Mouse (Mus musculus) kidney, postnatal 0 days (tissue): ENCODE data around the gene B3galt4. TPM values are rescaled to one million over a fixed set of nuclear protein-coding genes. Genes with fewer than 3 reads are reported as not detected.
A peak's percentile ranks its signal among the peaks of the same experiment; 100 is the strongest.

Experiments
- ATAC-seq: fragments of 200-750 bp; cut with Nextera tagmentation; replicated peaks from 2 replicates; pipeline ENCODE4 v1.8.0; 2017; ENCODE audit warnings: low read depth, moderate number of reproducible peaks, moderate TSS enrichment, moderate library complexity; ENCODE audit not compliant: low FRiP score
- DNase-seq: peaks from one replicate; pipeline ENCODE4 v3.0.0-alpha.2; 2016; ENCODE audit warnings: low spot score
- H3K27ac ChIP-seq: fragments of 300-500 bp; sonication (generic); 2 replicates; pipeline ENCODE4 v1.5.1; 2014; ENCODE audit warnings: mild to moderate bottlenecking
- H3K27me3 ChIP-seq: fragments of 300-500 bp; sonication (generic); 2 replicates; pipeline ENCODE4 v1.6.1; 2014; ENCODE audit warnings: low read length, mixed read lengths; ENCODE audit not compliant: insufficient read depth
- H3K36me3 ChIP-seq: fragments of 300-500 bp; sonication (generic); 2 replicates; pipeline ENCODE4 v1.6.1; 2014; ENCODE audit warnings: low read length, mixed read lengths; ENCODE audit not compliant: insufficient read depth
- H3K4me1 ChIP-seq: fragments of 300-500 bp; sonication (generic); replicated peaks from 2 replicates; pipeline ENCODE4 v1.6.1; 2014; ENCODE audit warnings: antibody characterized with exemption, low read length, mixed read lengths; ENCODE audit not compliant: insufficient read depth
- H3K4me2 ChIP-seq: fragments of 300-500 bp; sonication (generic); 2 replicates; pipeline ENCODE4 v1.6.1; 2014; ENCODE audit warnings: mild to moderate bottlenecking, low read length, moderate library complexity, mixed read lengths
- H3K4me3 ChIP-seq: fragments of 300-500 bp; sonication (generic); replicated peaks from 2 replicates; pipeline ENCODE4 v1.5.1; 2014; ENCODE audit warnings: low read depth, low read length
- H3K9ac ChIP-seq: fragments of 300-500 bp; sonication (generic); 2 replicates; pipeline ENCODE4 v1.6.1; 2014; ENCODE audit warnings: low read depth, low read length
- H3K9me3 ChIP-seq: fragments of 300-500 bp; sonication (generic); replicated peaks from 2 replicates; pipeline ENCODE4 v1.6.1; 2016; ENCODE audit warnings: low read length, inconsistent platforms, mixed read lengths
- CTCF ChIP-seq: IDR thresholded peaks from 2 replicates; pipeline ENCODE4 v1.5.1; 2016; ENCODE audit warnings: antibody characterized with exemption, low read depth, mild to moderate bottlenecking, moderate library complexity
- WGBS: fragments of 180-500 bp; shearing (Covaris S2); extraction: QIAGEN DNeasy Blood & Tissue Kit; methylation state at CpG from one replicate; pipeline ENCODE4 v1.1.7; 2014; 5-methylcytosine and 5-hydroxymethylcytosine counted together
- polyA plus RNA-seq: library from polyadenylated mRNA; unstranded; fragments of >200 nt; fragmentation: Nextera tagmentation; extraction: Ambion mirVana; gene quantifications from 2 replicates; pipeline ENCODE4 v1.2.1, GENCODE M21; 2015

The B3galt4 gene
- polyA plus RNA-seq, 1 experiment from 2014 or later, result 6.7 TPM

- no peak overlapping the region for H3K4me2 ChIP-seq
- H3K9me3 ChIP-seq, result no peaks in the 10 kb centered on the region
- no peak for DNase-seq
- no peak for ATAC-seq
- H3K9ac ChIP-seq, result no peak overlapping the region
- H3K4me1 ChIP-seq, result peaks cover 17% of the 10 kb centered on the region
- H3K4me3 ChIP-seq, result no peak overlapping the region
- no peak overlapping the region for H3K27ac ChIP-seq
- TF ChIP-seq CTCF, result no peak
- 84% methylated on average over 22 of the region's 22 CpGs for WGBS
- peaks cover 22% of the 10 kb centered on the region; the same call in 1 of the 2 replicates for H3K36me3 ChIP-seq
- no peaks in the 10 kb centered on the region for H3K27me3 ChIP-seq
Observed at GRCm38 (mm10) chr17:33948090-33948904, 3.0 kb downstream of the B3galt4 start.

- ATAC-seq (no peak), DNase-seq (no peak)
- H3K9me3 ChIP-seq, result no peaks in the 10 kb centered on the region
- H3K9ac ChIP-seq, result no peak overlapping the region
- H3K4me1 ChIP-seq, result peaks cover 13% of the 10 kb centered on the region; the same call in 1 of the 2 replicates
- 86% methylated on average over 10 of the region's 10 CpGs for WGBS
- TF ChIP-seq CTCF, result no peak
- no peaks in the 10 kb centered on the region for H3K27me3 ChIP-seq
- H3K4me3 ChIP-seq, result no peak overlapping the region
- peaks cover 17% of the 10 kb centered on the region; the same call in 1 of the 2 replicates for H3K36me3 ChIP-seq
- no peak overlapping the region for H3K27ac ChIP-seq
- no peak overlapping the region for H3K4me2 ChIP-seq
Observed at GRCm38 (mm10) chr17:33947430-33948089, 3.7 kb downstream of the B3galt4 start.

GRCm38 (mm10) chr17:33943454-33943853, 7.8 kb downstream of the B3galt4 start:
- Histone ChIP-seq H3K4me1 (peaks cover 7% of the 10 kb centered on the region; the same call in 1 of the 2 replicates), H3K4me3 (no peak overlapping the region), H3K4me2 (no peak overlapping the region), H3K9ac (no peak overlapping the region), H3K9me3 (no peaks in the 10 kb centered on the region), H3K27me3 (no peaks in the 10 kb centered on the region), H3K36me3 (peaks cover 10% of the 10 kb centered on the region; the same call in 1 of the 2 replicates), H3K27ac (no peak overlapping the region)
- ATAC-seq (no peak), DNase-seq (no peak)
- WGBS, result 92% methylated on average over 15 of the region's 15 CpGs
- no peak for TF ChIP-seq CTCF

- peak overlapping the region; percentile 95 for H3K4me2 ChIP-seq
- H3K27me3 ChIP-seq, result no peaks in the 10 kb centered on the region
- no peak for TF ChIP-seq CTCF
- H3K4me1 ChIP-seq, result peaks cover 7% of the 10 kb centered on the region; the same call in 1 of the 2 replicates
- ATAC-seq, result no peak
- H3K9ac ChIP-seq, result peak overlapping the region; percentile 83
- no peak for DNase-seq
- H3K4me3 ChIP-seq, result peak overlapping the region; percentile 63
- peaks cover 16% of the 10 kb centered on the region for H3K36me3 ChIP-seq
- H3K9me3 ChIP-seq, result no peaks in the 10 kb centered on the region
- H3K27ac ChIP-seq, result no peak overlapping the region
- WGBS, result 57% methylated on average over 19 of the region's 19 CpGs
Observed at GRCm38 (mm10) chr17:33941381-33941780, 9.9 kb downstream of the B3galt4 start.

- 2% methylated on average over 26 of the region's 26 CpGs for WGBS
- Histone ChIP-seq H3K4me3 (peak overlapping the region; percentile 63), H3K36me3 (peaks cover 16% of the 10 kb centered on the region), H3K9ac (peak overlapping the region; percentile 83), H3K27ac (no peak overlapping the region), H3K9me3 (no peaks in the 10 kb centered on the region), H3K27me3 (no peaks in the 10 kb centered on the region), H3K4me1 (peaks cover 7% of the 10 kb centered on the region; the same call in 1 of the 2 replicates), H3K4me2 (peak overlapping the region; percentile 95)
- no peak for DNase-seq
- ATAC-seq, result no peak
- no peak for TF ChIP-seq CTCF
Observed at GRCm38 (mm10) chr17:33940981-33941380, 10.3 kb downstream of the B3galt4 start.

- peak; percentile 97 for DNase-seq
- WGBS, result under 1% methylated on average over 36 of the region's 36 CpGs
- Histone ChIP-seq H3K9me3 (no peaks in the 10 kb centered on the region), H3K36me3 (peaks cover 22% of the 10 kb centered on the region), H3K9ac (peak within 1 kb of the TSS; percentile 83), H3K4me3 (peak within 1 kb of the TSS; percentile 63), H3K27me3 (no peaks in the 10 kb centered on the region), H3K4me2 (peak within 1 kb of the TSS; percentile 95), H3K4me1 (peaks cover 7% of the 10 kb centered on the region; the same call in 1 of the 2 replicates), H3K27ac (no peak within 1 kb of the TSS; the same call in 1 of the 2 replicates)
- ATAC-seq, result peak; percentile 74
- no peak for TF ChIP-seq CTCF
Observed at GRCm38 (mm10) chr17:33940206-33940805, 11.0 kb downstream of the B3galt4 start, which contains the start of the genes Pfdn6 and Wdr46. Gene Pfdn6, minus strand, starts transcription at chr17:33940343. Gene Wdr46, plus strand, starts transcription at chr17:33940660.
